Mouse (Mus musculus): Measurements from ENCODE around the gene Chchd1. TPM values are rescaled to one million over a fixed set of nuclear protein-coding genes. Genes with fewer than 3 reads are reported as not detected.

Chchd1 gene
- polyA plus RNA-seq, 1 experiment = 13.9 TPM

- peak overlapping the region; percentile 77 for H3K4me3 ChIP-seq (ENCODE audit: low read depth, low read length)
- H3K27me3 ChIP-seq (ENCODE audit: control insufficient read depth, insufficient read depth, low read length) = 0 out of 2 replicates have a peak, but pooled peaks cover 5% of the 10 kb centered on the region
- no peaks in the 10 kb centered on the region for H3K36me3 ChIP-seq (ENCODE audit: control insufficient read depth, insufficient read depth, low read length)
- WGBS = 2% methylated on average over 52 of the region's 52 CpGs
- H3K4me1 ChIP-seq (ENCODE audit: control insufficient read depth, insufficient read depth, insufficient read length, low read length) = peaks cover 5% of the 10 kb centered on the region
- 0 out of 2 replicates have a peak overlapping the region, but pooled peaks have one; percentile 44 for H3K27ac ChIP-seq (ENCODE audit: insufficient read depth, low read depth, low read length)
- no peak; the same call in none of the 2 replicates for TF ChIP-seq POLR2A (IDR thresholded peaks at IDR 0.05; ENCODE audit: low read depth, low read length)
- TF ChIP-seq CTCF (IDR thresholded peaks at IDR 0.05; ENCODE audit: extremely low read depth, insufficient read length, insufficient replicate concordance, low read depth, low read length) = peak; percentile 90
Observed at GRCm38 (mm10) chr14:20660827-20661660, 41.8 kb upstream of the Chchd1 start.

- Histone ChIP-seq H3K4me1 (ENCODE audit: control insufficient read depth, insufficient read depth, insufficient read length, low read length) (peaks cover 5% of the 10 kb centered on the region), H3K36me3 (ENCODE audit: control insufficient read depth, insufficient read depth, low read length) (no peaks in the 10 kb centered on the region), H3K4me3 (ENCODE audit: low read depth, low read length) (peak overlapping the region; percentile 77), H3K27me3 (ENCODE audit: control insufficient read depth, insufficient read depth, low read length) (0 out of 2 replicates have a peak, but pooled peaks cover 5% of the 10 kb centered on the region), H3K27ac (ENCODE audit: insufficient read depth, low read depth, low read length) (no peak overlapping the region)
- 36% methylated on average over 19 of the region's 19 CpGs for WGBS
- TF ChIP-seq POLR2A (IDR thresholded peaks at IDR 0.05; ENCODE audit: low read depth, low read length) = no peak
- TF ChIP-seq CTCF (IDR thresholded peaks at IDR 0.05; ENCODE audit: extremely low read depth, insufficient read length, insufficient replicate concordance, low read depth, low read length) = no peak
Observed at GRCm38 (mm10) chr14:20661661-20662331, 41.0 kb upstream of the Chchd1 start.

DNA sequence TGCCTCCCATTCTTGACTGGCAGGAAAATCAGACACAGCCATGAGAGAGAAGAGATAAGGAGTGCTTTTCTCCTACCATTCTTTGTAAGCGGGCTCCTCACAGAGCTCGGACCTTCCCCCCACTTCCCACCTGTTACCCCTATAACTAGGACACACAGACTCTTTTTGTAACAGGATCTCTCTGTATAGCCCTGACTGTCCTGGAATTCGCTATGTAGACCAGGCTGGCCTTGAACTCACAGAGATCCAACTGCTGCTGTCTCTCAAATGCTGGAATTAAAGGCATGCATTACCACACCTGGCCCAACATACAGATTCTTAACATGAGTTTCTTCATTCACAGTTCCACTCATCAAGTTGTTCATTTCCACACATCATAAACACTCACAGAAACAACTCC is 40.1 kb upstream of the Chchd1 start:
- 0 out of 2 replicates have a peak, but pooled peaks cover 5% of the 10 kb centered on the region for H3K27me3 ChIP-seq (ENCODE audit: control insufficient read depth, insufficient read depth, low read length)
- 93% methylated on average over 3 of the region's 3 CpGs for WGBS
- TF ChIP-seq POLR2A (IDR thresholded peaks at IDR 0.05; ENCODE audit: low read depth, low read length) = no peak
- no peaks in the 10 kb centered on the region for H3K36me3 ChIP-seq (ENCODE audit: control insufficient read depth, insufficient read depth, low read length)
- H3K4me1 ChIP-seq (ENCODE audit: control insufficient read depth, insufficient read depth, insufficient read length, low read length) = peaks cover 7% of the 10 kb centered on the region
- H3K27ac ChIP-seq (ENCODE audit: insufficient read depth, low read depth, low read length) = no peak overlapping the region
- no peak overlapping the region for H3K4me3 ChIP-seq (ENCODE audit: low read depth, low read length)

- H3K36me3 ChIP-seq (ENCODE audit: control insufficient read depth, insufficient read depth, low read length) = no peaks in the 10 kb centered on the region
- H3K27ac ChIP-seq (ENCODE audit: insufficient read depth, low read depth, low read length) = no peak overlapping the region
- TF ChIP-seq CTCF (IDR thresholded peaks at IDR 0.05; ENCODE audit: extremely low read depth, insufficient read length, insufficient replicate concordance, low read depth, low read length) (no peak), POLR2A (IDR thresholded peaks at IDR 0.05; ENCODE audit: low read depth, low read length) (no peak)
- H3K4me1 ChIP-seq (ENCODE audit: control insufficient read depth, insufficient read depth, insufficient read length, low read length) = peaks cover 12% of the 10 kb centered on the region
- no peak overlapping the region for H3K4me3 ChIP-seq (ENCODE audit: low read depth, low read length)
- 64% methylated on average over 2 of the region's 2 CpGs for WGBS
- 0 out of 2 replicates have a peak, but pooled peaks cover 5% of the 10 kb centered on the region for H3K27me3 ChIP-seq (ENCODE audit: control insufficient read depth, insufficient read depth, low read length)
Observed at GRCm38 (mm10) chr14:20663601-20664000, 39.2 kb upstream of the Chchd1 start.

DNA sequence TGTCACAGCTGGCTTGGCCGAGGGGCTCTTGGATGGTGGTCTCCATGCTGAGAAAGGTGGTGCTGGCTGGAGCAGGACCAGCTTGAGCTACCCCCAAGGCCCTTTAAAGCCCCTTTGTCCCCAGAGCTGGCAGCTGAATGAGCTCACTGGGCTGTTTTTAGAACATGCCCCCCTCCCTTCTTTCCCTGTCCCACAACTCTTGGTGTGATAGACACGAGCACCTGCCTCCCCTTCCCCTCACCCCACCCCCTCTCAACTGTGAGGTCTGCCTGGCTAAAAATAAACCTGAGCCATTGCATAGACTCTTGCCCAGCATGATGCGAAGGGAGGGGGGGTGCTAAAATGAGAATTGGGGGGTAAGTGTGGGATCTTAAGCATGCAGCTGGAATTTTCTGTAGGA is 38.4 kb upstream of the Chchd1 start:
- H3K36me3 ChIP-seq (ENCODE audit: control insufficient read depth, insufficient read depth, low read length) = no peaks in the 10 kb centered on the region
- peaks cover 16% of the 10 kb centered on the region for H3K4me1 ChIP-seq (ENCODE audit: control insufficient read depth, insufficient read depth, insufficient read length, low read length)
- no peak for TF ChIP-seq POLR2A (IDR thresholded peaks at IDR 0.05; ENCODE audit: low read depth, low read length)
- no peak for TF ChIP-seq CTCF (IDR thresholded peaks at IDR 0.05; ENCODE audit: extremely low read depth, insufficient read length, insufficient replicate concordance, low read depth, low read length)
- 68% methylated on average over 3 of the region's 3 CpGs for WGBS
- H3K27ac ChIP-seq (ENCODE audit: insufficient read depth, low read depth, low read length) = no peak overlapping the region
- 0 out of 2 replicates have a peak, but pooled peaks cover 5% of the 10 kb centered on the region for H3K27me3 ChIP-seq (ENCODE audit: control insufficient read depth, insufficient read depth, low read length)
- no peak overlapping the region for H3K4me3 ChIP-seq (ENCODE audit: low read depth, low read length)

DNA sequence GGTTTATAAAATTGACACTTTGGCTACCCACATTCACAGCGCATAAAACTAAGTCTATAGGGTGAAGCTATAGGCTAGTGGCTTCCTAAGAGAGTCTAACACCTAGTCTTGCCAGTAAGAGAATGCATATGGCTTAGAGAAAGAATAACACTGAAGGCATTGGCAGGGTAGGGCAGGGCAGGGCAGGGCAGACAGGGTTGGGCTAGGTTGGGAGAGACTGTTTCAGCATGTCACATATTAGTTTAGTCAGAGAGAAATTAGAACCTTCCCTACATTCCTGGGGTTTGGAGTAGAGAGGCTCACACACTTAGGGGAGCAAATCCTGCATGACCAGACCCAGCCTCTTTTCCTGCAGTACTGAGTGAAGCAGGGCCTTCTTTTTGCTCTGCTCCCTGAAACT is 35.3 kb upstream of the Chchd1 start:
- Histone ChIP-seq H3K27me3 (ENCODE audit: control insufficient read depth, insufficient read depth, low read length) (no peaks in the 10 kb centered on the region), H3K27ac (ENCODE audit: insufficient read depth, low read depth, low read length) (peak overlapping the region; percentile 72; the same call in 1 of the 2 replicates), H3K36me3 (ENCODE audit: control insufficient read depth, insufficient read depth, low read length) (no peaks in the 10 kb centered on the region), H3K4me3 (ENCODE audit: low read depth, low read length) (no peak overlapping the region), H3K4me1 (ENCODE audit: control insufficient read depth, insufficient read depth, insufficient read length, low read length) (peaks cover 10% of the 10 kb centered on the region)
- WGBS = 79% methylated on average over 1 of the region's 1 CpGs
- TF ChIP-seq CTCF (IDR thresholded peaks at IDR 0.05; ENCODE audit: extremely low read depth, insufficient read length, insufficient replicate concordance, low read depth, low read length) = no peak
- no peak for TF ChIP-seq POLR2A (IDR thresholded peaks at IDR 0.05; ENCODE audit: low read depth, low read length)
